Mouse (Mus musculus) kidney, embryonic 14.5 days (tissue): ENCODE data around the gene Kank3. TPM values are rescaled to one million over a fixed set of nuclear protein-coding genes. Genes with fewer than 3 reads are reported as not detected.

Source experiments
- ATAC-seq: fragments of 200-750 bp; cut with Nextera tagmentation; 2 replicates; pipeline ENCODE4 v1.8.0; 2017; ENCODE audit warnings: moderate number of reproducible peaks, mild to moderate bottlenecking, moderate TSS enrichment, moderate library complexity; ENCODE audit not compliant: low FRiP score, low TSS enrichment
- H3K27ac ChIP-seq: fragments of 300-500 bp; sonication (generic); 2 replicates; pipeline ENCODE4 v1.5.1; 2014; ENCODE audit warnings: low read depth, mild to moderate bottlenecking, low read length, moderate library complexity, mixed read lengths
- H3K27me3 ChIP-seq: fragments of 300-500 bp; sonication (generic); 2 replicates; pipeline ENCODE4 v1.6.1; 2014; ENCODE audit warnings: mild to moderate bottlenecking, low read length; ENCODE audit not compliant: control insufficient read depth, insufficient read depth
- H3K36me3 ChIP-seq: fragments of 300-500 bp; sonication (generic); 2 replicates; pipeline ENCODE4 v1.6.1; 2014; ENCODE audit warnings: low read length, mixed read lengths; ENCODE audit not compliant: control insufficient read depth, insufficient read depth
- H3K4me1 ChIP-seq: fragments of 300-500 bp; sonication (generic); 2 replicates; pipeline ENCODE4 v1.6.1; 2014; ENCODE audit warnings: low read length, mixed read lengths; ENCODE audit not compliant: control insufficient read depth, insufficient read depth
- H3K4me2 ChIP-seq: fragments of 300-500 bp; sonication (generic); replicated peaks from 2 replicates; pipeline ENCODE4 v1.6.1; 2014; ENCODE audit warnings: low read depth, mild to moderate bottlenecking, low read length
- H3K4me3 ChIP-seq: fragments of 300-500 bp; sonication (generic); 2 replicates; pipeline ENCODE4 v1.5.1; 2014; ENCODE audit warnings: mild to moderate bottlenecking, low read length
- H3K9ac ChIP-seq: fragments of 300-500 bp; sonication (generic); 2 replicates; pipeline ENCODE4 v1.6.1; 2014; ENCODE audit warnings: low read depth, mild to moderate bottlenecking, low read length, moderate library complexity
- H3K9me3 ChIP-seq: fragments of 300-500 bp; sonication (generic); 2 replicates; pipeline ENCODE4 v1.6.1; 2016; ENCODE audit warnings: low read length; ENCODE audit not compliant: control insufficient read depth
- WGBS: fragments of 180-500 bp; shearing (Covaris S2); extraction: QIAGEN DNeasy Blood & Tissue Kit; methylation state at CpG from one replicate; pipeline ENCODE4 v1.1.7; 2014; 5-methylcytosine and 5-hydroxymethylcytosine counted together
- polyA plus RNA-seq: library from polyadenylated mRNA; unstranded; fragments of >200 nt; fragmentation: Nextera tagmentation; extraction: Ambion mirVana; gene quantifications from 2 replicates; pipeline ENCODE4 v1.2.1, GENCODE M21; 2014

Kank3 gene
- polyA plus RNA-seq, 1 experiment from 2014 or later = 52.1 TPM

GRCm38 (mm10) chr17:33865330-33866030 is 55.2 kb downstream of the Kank3 start:
- no peak overlapping the region for H3K4me3 ChIP-seq
- no peaks in the 10 kb centered on the region for H3K27me3 ChIP-seq
- H3K9me3 ChIP-seq = no peaks in the 10 kb centered on the region
- no peaks in the 10 kb centered on the region for H3K36me3 ChIP-seq
- WGBS = 47% methylated on average over 9 of the region's 9 CpGs
- no peaks in the 10 kb centered on the region for H3K4me1 ChIP-seq
- no peak overlapping the region for H3K4me2 ChIP-seq
- no peak overlapping the region for H3K9ac ChIP-seq
- no peak for ATAC-seq
- H3K27ac ChIP-seq = no peak overlapping the region

Other genes with a start within 250 kb of the Kank3 start
- gene Zfp414, start 181.4 kb upstream of the Kank3 start, polyA plus RNA-seq = 73.1 and 82.9 TPM in 2 replicates
- 0.66 and 0.81 TPM in 2 replicates for gene Pram1, start 172.5 kb upstream of the Kank3 start, polyA plus RNA-seq
- gene Hnrnpm, start 123.7 kb upstream of the Kank3 start, polyA plus RNA-seq = 375 and 422 TPM in 2 replicates
- 31.2 and 46.1 TPM in 2 replicates for gene March2, start 91.8 kb upstream of the Kank3 start, polyA plus RNA-seq
- gene Rab11b, start 50.0 kb upstream of the Kank3 start, polyA plus RNA-seq = 217 and 269 TPM in 2 replicates
- gene Angptl4, start 28.7 kb upstream of the Kank3 start, polyA plus RNA-seq = 18.4 and 19.4 TPM in 2 replicates
- 1,210 and 1,489 TPM in 2 replicates for gene Rps28, start 14.0 kb downstream of the Kank3 start, polyA plus RNA-seq
- 504 and 675 TPM in 2 replicates for gene Ndufa7, start 14.1 kb downstream of the Kank3 start, polyA plus RNA-seq
- gene Cd320, start 32.6 kb downstream of the Kank3 start, polyA plus RNA-seq = 111 and 121 TPM in 2 replicates
- gene Gm7029, start 63.3 kb downstream of the Kank3 start, polyA plus RNA-seq = not detected in 2 replicates
- gene Kifc1, start 80.1 kb downstream of the Kank3 start, polyA plus RNA-seq = 6.2 and 20.8 TPM in 2 replicates
- not detected in 2 replicates for gene Platr17, start 94.6 kb downstream of the Kank3 start, polyA plus RNA-seq
- gene Daxx, start 98.9 kb downstream of the Kank3 start, polyA plus RNA-seq = 31.9 and 50.8 TPM in 2 replicates
- gene Tapbp, start 105.4 kb downstream of the Kank3 start, polyA plus RNA-seq = 17.4 and 24.6 TPM in 2 replicates
- gene Zbtb22, start 105.4 kb downstream of the Kank3 start, polyA plus RNA-seq = 11.1 TPM in 2 replicates
- gene Rgl2, start 119.0 kb downstream of the Kank3 start, polyA plus RNA-seq = 26.3 and 28.2 TPM in 2 replicates
- 169 and 211 TPM in 2 replicates for gene Pfdn6, start 129.8 kb downstream of the Kank3 start, polyA plus RNA-seq
- gene Wdr46, start 130.1 kb downstream of the Kank3 start, polyA plus RNA-seq = 26.5 and 37.8 TPM in 2 replicates
- 2.8 and 3.3 TPM in 2 replicates for gene B3galt4, start 141.0 kb downstream of the Kank3 start, polyA plus RNA-seq
- 24.9 and 40.8 TPM in 2 replicates for gene Vps52, start 145.3 kb downstream of the Kank3 start, polyA plus RNA-seq
- 2,014 and 2,736 TPM in 2 replicates for gene Rps18, start 145.5 kb downstream of the Kank3 start, polyA plus RNA-seq
- 11.2 and 18.8 TPM in 2 replicates for gene H2-K1, start 189.8 kb downstream of the Kank3 start, polyA plus RNA-seq
- 5.5 and 12.4 TPM in 2 replicates for gene Ring1, start 214.2 kb downstream of the Kank3 start, polyA plus RNA-seq
- 46.0 and 53.0 TPM in 2 replicates for gene H2-Ke6, start 217.5 kb downstream of the Kank3 start, polyA plus RNA-seq
- 70.3 and 86.0 TPM in 2 replicates for gene Slc39a7, start 221.2 kb downstream of the Kank3 start, polyA plus RNA-seq
- 22.2 and 28.0 TPM in 2 replicates for gene Rxrb, start 221.3 kb downstream of the Kank3 start, polyA plus RNA-seq
- gene Col11a2, start 228.9 kb downstream of the Kank3 start, polyA plus RNA-seq = 1.9 and 2.1 TPM in 2 replicates